Comparison of ENCODE assay signal across 20 mouse cellular contexts in the genomic region with DNA sequence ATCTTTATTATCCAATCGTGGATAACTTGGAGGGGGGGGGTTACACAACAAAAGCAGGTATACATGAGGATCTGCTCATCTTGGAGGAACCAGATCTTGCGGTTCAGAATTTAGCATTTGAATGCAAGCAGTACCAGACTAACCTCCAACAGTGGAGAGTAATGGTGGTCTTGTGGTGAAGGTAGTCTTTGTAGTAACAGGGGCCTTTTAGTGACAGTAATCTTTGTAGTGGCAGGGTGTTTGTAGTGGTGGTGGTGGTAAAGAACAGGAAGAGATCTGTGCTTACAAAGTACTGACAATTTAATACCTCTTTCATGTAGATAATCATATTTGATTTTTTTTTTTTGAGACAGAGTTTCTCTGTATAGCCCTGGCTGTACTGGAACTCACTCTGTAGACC.
DNase-seq lines count a peak whose midpoint lies in the region; ATAC-seq lines count a peak whose summit lies in the region.
"Had no signal": no experiment of that assay in that cellular context is flagged by ENCODE, and none has a peak within 500 bp of the region (broad histone marks: within the 10 kb centered on the region; RNA-seq: fewer than 3 reads in every experiment).

No protein-coding gene starts in this region.

- H3K36me3 ChIP-seq in heart, embryonic 15.5 days: no peaks in the 10 kb centered on the region
- no peaks in the 10 kb centered on the region for H3K36me3 ChIP-seq in liver, embryonic 11.5 days (ENCODE audit: control insufficient read depth, insufficient read depth, low read length)
- H3K36me3 ChIP-seq: embryonic facial prominence, embryonic 13.5 days; G1E; hindbrain, embryonic 15.5 days had no signal

- no peak for ATAC-seq in heart, embryonic 15.5 days (replicated peaks; ENCODE audit: insufficient number of reproducible peaks, insufficient read depth, low FRiP score, low read depth)
- peak; percentile 26 for ATAC-seq in activated CD4-positive, CD25-positive, alpha-beta regulatory T cell, adult 4 months
- ATAC-seq in liver, embryonic 11.5 days (replicated peaks; ENCODE audit: low FRiP score): no peak
- ATAC-seq: forebrain, postnatal 0 days; intestine, postnatal 0 days had no signal

- no peaks in the 10 kb centered on the region for H3K27me3 ChIP-seq in heart, embryonic 15.5 days
- no peaks in the 10 kb centered on the region for H3K27me3 ChIP-seq in liver, embryonic 11.5 days (replicated peaks; ENCODE audit: control insufficient read depth, insufficient read depth, low read length)
- H3K27me3 ChIP-seq: embryonic facial prominence, embryonic 13.5 days; forebrain, embryonic 13.5 days; hindbrain, embryonic 15.5 days had no signal

- peak overlapping the region; percentile 61; the same call in 1 of the 2 replicates for H3K27ac ChIP-seq in heart, embryonic 15.5 days
- H3K27ac ChIP-seq in liver, embryonic 11.5 days (ENCODE audit: low read depth, low read length): no peak overlapping the region
- H3K27ac ChIP-seq: embryonic facial prominence, embryonic 13.5 days; forebrain, embryonic 13.5 days; hindbrain, embryonic 15.5 days had no signal

- H3K4me3 ChIP-seq in heart, embryonic 15.5 days: no peak overlapping the region
- no peak overlapping the region for H3K4me3 ChIP-seq in liver, embryonic 11.5 days (ENCODE audit: low read depth, low read length)
- H3K4me3 ChIP-seq: embryonic facial prominence, embryonic 13.5 days; forebrain, embryonic 13.5 days; hindbrain, embryonic 15.5 days had no signal

- peaks cover 55% of the 10 kb centered on the region for H3K4me1 ChIP-seq in heart, embryonic 15.5 days (replicated peaks)
- no peaks in the 10 kb centered on the region for H3K4me1 ChIP-seq in liver, embryonic 11.5 days (replicated peaks; ENCODE audit: control insufficient read depth, insufficient read depth, low read length)
- H3K4me1 ChIP-seq: embryonic facial prominence, embryonic 13.5 days; forebrain, embryonic 13.5 days; hindbrain, embryonic 15.5 days had no signal

- no peak overlapping the region for H3K9ac ChIP-seq in heart, embryonic 15.5 days
- H3K9ac ChIP-seq in liver, embryonic 11.5 days (ENCODE audit: low read depth, low read length): no peak overlapping the region
- H3K9ac ChIP-seq: embryonic facial prominence, embryonic 13.5 days; forebrain, embryonic 13.5 days; forebrain, postnatal 0 days; hindbrain, embryonic 15.5 days had no signal

- no peak overlapping the region for H3K4me2 ChIP-seq in heart, embryonic 15.5 days
- no peak overlapping the region for H3K4me2 ChIP-seq in liver, embryonic 11.5 days
- H3K4me2 ChIP-seq: embryonic facial prominence, embryonic 13.5 days; forebrain, embryonic 13.5 days; hindbrain, embryonic 15.5 days had no signal

- H3K9me3 ChIP-seq in heart, embryonic 15.5 days (replicated peaks): no peaks in the 10 kb centered on the region
- no peaks in the 10 kb centered on the region for H3K9me3 ChIP-seq in liver, embryonic 11.5 days (ENCODE audit: control insufficient read depth, low read length)
- H3K9me3 ChIP-seq: embryonic facial prominence, embryonic 13.5 days; forebrain, embryonic 13.5 days; hindbrain, embryonic 15.5 days had no signal

- 81% methylated on average over 2 of the region's 2 CpGs for WGBS in heart, embryonic 15.5 days
- WGBS in liver, embryonic 11.5 days: 72% methylated on average over 2 of the region's 2 CpGs

- DNase-seq in heart, postnatal 4 days: no peak
- DNase-seq in CD4-positive, CD25-positive, alpha-beta regulatory T cell, adult 2 months (ENCODE audit: low read depth, low spot score): peak; percentile 39
- peak; percentile 22 for DNase-seq in ES-CJ7 (ENCODE audit: low read depth, low spot score)
- DNase-seq in liver, embryonic 11.5 days (ENCODE audit: low spot score): no peak
- no peak for DNase-seq in adrenal gland, postnatal 14 days
- DNase-seq in adrenal gland, postnatal 10 days: no peak
- DNase-seq: adrenal gland, adult 8-10 months; cerebellum, adult 18-20 months; cerebellum, adult 9-11 months; cerebellum, postnatal 36 days; forebrain, postnatal 0 days; gastrocnemius, postnatal 14 days; kidney, adult 8-10 months had no signal

Comparison
In these comparisons a context has a peak if more than half of its experiments do, and no peak if none do; other contexts are left out.
1. DNase-seq: peak in CD4-positive, CD25-positive, alpha-beta regulatory T cell, adult 2 months (single experiment) and ES-CJ7 (single experiment); none in heart, postnatal 4 days (single experiment), liver, embryonic 11.5 days (single experiment), adrenal gland, postnatal 14 days (single experiment) and adrenal gland, postnatal 10 days (single experiment).